Mouse (Mus musculus): ENCODE measurements around the gene Fam172a.
"Not testable (repeated sequence)": the region's sequence is repeated elsewhere in the genome, so short reads cannot be mapped to it uniquely, and the experiment has no call there.

- not testable (repeated sequence) for TF ChIP-seq CTCF (IDR thresholded peaks at IDR 0.05; ENCODE audit: borderline replicate concordance, insufficient read depth, low read depth, low read length); POLR2A (IDR thresholded peaks at IDR 0.05; ENCODE audit: borderline replicate concordance, insufficient read depth, low read length)
Measured at GRCm38 (mm10) chr13:77701733-77702132, at the start of gene Fam172a.

Measured in cerebellum, adult 2 months (tissue).